Mouse (Mus musculus): ENCODE measurements at regions not wholly inside any gene's neighbourhood (a gene's known extent, or its start where the extent isn't known, plus 50 kb on each side); places are given as distances from the start of the nearest gene placed in this dataset.
"Not testable (repeated sequence)": the region's sequence is repeated elsewhere in the genome, so short reads cannot be mapped to it uniquely, and the experiment has no call there.

DNA sequence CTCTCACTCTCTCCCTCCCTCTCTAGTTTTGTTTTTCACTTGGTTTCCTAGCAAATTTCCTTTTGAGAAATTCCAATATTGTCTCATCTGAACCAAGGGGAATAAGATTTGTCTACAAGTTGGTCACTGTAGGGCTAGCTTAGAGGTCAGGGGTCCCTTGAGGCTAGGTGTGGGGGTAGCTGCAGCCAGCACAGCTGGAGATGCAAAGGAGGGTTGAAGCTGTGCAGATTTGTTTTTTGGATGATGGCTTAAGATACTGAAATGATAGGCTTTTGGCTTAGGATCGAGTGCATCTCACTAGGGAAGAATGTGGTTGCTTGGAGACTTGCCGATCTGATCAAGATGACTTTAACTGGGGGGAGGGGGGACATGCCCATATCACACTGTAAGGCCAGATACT is 88.3 kb upstream of the Tmem28 start:
- DNase-seq (ENCODE audit: low read depth, low spot score), result peak; percentile 61

- DNase-seq (ENCODE audit: low read depth, low spot score), result no peak
Measured at GRCm38 (mm10) chrX:99725101-99725500, 95.7 kb upstream of the Tmem28 start.

GRCm38 (mm10) chrX:99695366-99695765 is 125.5 kb upstream of the Tmem28 start:
- peak; percentile 21 for DNase-seq (ENCODE audit: low read depth, low spot score)

DNA sequence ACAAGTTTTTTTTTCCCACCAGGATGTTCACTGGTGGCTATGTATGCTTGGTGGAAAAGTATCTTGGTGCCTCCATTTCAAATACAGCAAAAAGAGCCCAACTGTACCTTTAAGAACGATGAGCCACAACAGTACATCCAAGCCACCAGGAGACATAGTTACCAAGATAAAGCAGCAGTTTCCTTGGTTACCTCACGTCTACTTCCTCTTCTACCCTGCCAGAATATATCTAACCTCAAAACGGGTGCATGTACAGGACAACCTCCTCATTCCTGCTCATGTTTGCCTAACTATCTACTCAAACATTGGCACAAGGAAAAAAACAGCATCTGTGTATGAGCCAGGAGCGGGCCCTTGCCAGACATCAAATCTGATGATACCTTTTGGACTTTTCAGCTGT is 129.8 kb upstream of the Tmem28 start:
- no peak for DNase-seq (ENCODE audit: low read depth, low spot score)

DNA sequence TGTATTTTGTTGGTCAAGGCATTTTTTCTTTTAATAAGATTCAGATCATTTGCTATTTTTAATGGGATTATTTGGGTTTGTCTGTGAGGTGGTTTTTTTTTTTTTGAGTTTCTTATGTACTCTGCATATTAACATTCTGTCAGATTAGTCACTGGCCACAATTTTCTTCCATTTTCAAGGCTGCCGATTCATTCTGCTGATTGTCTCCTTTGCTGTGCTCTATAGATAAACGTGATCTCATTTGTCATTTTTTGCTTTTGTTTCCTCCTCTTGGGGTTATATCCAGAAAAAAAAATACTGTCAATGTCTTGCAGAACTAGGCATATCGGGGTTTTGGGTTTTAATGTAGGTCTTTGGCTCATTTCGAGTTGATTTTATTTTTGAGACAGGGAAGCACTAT is 131.1 kb upstream of the Tmem28 start:
- no peak for DNase-seq (ENCODE audit: low read depth, low spot score)

- not testable (repeated sequence) for DNase-seq (ENCODE audit: low read depth, low spot score)
Measured at GRCm38 (mm10) chrX:99682491-99682890, 138.3 kb upstream of the Tmem28 start.

- DNase-seq (ENCODE audit: low read depth, low spot score), result no peak
Measured at GRCm38 (mm10) chrX:99667596-99667995, 153.2 kb upstream of the Tmem28 start.

DNA sequence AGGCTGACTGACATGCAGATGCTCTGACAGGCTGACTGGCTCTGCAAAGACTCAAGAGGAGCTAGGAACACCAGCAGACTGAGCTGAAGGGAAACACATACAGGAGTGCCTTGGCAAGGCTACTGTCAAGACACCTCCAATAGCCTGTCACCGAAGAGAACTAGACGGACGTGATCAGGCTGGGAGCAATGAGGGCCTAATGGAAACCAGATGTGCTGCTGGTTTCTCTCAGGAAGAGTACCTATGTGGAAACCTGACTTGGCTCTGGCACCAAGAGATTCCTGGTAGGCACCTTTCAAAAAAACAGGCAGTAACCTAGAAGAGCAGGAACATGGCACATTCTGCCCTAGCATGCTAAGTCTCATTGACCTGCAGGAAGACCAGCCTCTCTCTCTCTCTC is 158.3 kb upstream of the Tmem28 start:
- no peak for DNase-seq (ENCODE audit: low read depth, low spot score)

DNA sequence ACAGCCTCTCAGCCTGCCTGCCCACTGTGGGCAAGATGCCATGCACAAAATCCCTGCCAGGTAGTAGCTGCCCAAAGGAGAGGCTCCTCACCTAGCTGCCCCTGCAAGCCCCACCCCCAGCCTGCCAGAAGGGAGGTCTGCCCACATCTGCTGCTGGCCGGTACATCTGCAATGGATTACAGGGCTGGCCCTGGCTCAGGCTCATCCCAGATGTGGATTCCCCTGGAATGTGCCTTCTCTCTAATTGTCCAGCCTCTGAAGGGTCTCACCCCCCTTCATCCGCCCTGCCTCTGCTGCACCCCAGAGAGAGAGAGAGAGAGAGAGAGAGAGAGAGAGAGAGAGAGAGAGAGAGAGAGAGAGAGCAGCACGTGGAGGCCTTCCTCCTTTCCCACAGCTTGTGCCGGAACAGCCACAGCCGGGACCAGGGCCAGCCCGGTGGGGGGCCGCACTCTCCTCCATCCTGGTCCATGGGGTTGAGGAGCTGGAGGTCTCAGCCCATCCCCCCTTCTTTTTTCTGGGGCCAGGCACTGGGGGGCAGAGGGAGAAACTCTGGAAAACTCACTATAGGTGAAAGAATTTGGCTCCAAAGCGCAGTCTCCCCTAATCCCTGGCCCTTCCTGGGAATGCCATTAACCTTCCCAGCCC is 161.2 kb upstream of the Tmem28 start:
- DNase-seq (ENCODE audit: low read depth, low spot score), result peak; percentile 15

GRCm38 (mm10) chrX:99657790-99658451 is 162.9 kb upstream of the Tmem28 start:
- peak; percentile 29 for DNase-seq (ENCODE audit: low read depth, low spot score)

- DNase-seq (ENCODE audit: low read depth, low spot score), result no peak
Measured at GRCm38 (mm10) chrX:99656988-99657387, 163.8 kb upstream of the Tmem28 start.

GRCm38 (mm10) chrX:99632211-99632775 is 161.2 kb upstream of the Pja1 start:
- DNase-seq (ENCODE audit: low read depth, low spot score), result peak; percentile 10

DNA sequence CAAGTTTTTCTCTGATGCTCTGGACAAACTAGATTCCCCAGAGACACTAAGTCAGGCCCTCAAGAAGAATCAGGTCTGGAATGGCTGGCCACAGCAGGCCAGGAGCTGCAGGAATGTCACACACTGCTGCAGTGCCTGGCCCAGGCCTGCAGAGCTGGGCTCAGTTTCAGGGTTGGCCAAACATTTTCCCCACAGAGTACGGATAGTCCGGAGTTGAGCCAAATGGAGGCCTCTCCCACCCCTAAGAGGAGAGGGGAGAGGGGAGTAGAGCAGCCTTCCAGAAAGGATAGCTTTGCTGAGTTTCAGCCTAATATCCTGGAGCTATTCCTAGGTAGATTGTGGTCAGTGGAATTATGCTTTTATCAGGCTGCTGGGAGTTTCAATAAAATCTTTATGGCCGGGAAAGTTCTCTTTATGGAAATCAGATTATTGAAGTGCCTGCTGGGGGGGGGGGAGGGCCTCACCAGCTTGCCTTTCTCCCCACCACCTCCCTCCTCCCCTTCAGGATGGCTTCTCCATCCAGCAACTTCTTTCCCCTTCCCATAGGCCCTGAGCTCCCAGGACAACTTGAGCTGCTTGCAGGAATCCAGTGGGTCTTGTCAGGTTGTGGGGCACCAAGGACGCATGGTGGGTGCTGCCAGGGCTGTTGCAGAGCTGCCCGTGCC is 153.6 kb upstream of the Pja1 start:
- DNase-seq (ENCODE audit: low read depth, low spot score), result no peak

- DNase-seq (ENCODE audit: low read depth, low spot score), result no peak
Measured at GRCm38 (mm10) chrX:99612130-99612759, 141.2 kb upstream of the Pja1 start.

GRCm38 (mm10) chrX:99610096-99610495 is 139.0 kb upstream of the Pja1 start:
- no peak for DNase-seq (ENCODE audit: low read depth, low spot score)

DNA sequence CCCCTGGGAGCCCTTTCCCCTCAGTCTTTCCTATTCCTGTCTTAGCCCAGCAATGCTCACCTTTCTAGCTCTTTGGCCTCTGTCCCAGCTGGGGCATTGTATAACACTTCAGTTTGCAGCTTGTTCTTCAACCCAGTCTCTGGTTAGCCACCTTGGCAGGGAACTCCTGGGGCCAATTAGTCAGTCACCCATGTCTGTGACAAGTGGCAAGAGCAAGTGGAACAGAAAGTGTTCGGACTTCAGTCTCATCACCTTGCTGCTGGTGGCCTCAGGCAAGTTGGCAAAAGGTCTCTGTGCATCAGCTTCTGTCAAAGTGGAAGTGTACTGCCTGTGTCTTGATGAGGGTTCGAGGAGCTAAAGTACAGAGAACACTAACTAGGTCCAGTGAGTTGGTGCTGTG is 138.5 kb upstream of the Pja1 start:
- no peak for DNase-seq (ENCODE audit: low read depth, low spot score)

- no peak for DNase-seq (ENCODE audit: low read depth, low spot score)
Measured at GRCm38 (mm10) chrX:99608284-99608692, 137.2 kb upstream of the Pja1 start.

DNA sequence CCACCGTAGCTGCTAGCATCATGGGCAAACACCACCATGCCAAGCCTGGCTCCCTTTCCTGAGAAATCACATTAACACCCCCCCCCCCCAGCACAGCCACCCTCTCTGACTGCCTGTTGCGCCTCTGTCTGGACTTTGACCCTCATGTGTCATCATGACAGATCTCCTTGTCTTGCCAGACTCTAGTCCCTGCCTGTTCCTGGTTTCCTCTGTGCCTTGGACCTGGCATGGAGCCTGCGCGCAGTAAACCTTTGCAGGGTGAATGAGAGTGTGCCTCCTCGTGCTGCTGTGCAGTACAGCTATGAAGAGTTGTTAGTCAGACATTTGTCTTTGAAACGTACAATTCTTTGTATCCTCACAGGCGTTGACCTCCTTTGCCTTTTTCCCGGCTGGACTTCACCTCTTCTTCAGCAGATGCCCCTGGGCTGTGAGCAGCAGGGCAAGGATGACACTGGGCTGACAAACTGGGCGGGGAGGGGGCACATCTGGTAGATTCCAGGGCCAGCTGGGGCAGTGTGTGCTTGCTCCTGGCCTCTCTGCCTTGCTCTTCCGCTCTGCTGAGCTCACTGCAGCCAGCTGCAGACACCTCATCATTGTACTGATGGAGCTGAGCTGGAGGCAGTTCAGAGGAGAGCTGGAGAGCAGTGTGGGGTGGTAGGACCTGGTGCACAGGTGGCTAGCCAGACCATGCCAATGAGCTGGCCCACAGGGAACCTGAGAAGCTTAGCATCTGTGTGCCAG is 134.2 kb upstream of the Pja1 start:
- DNase-seq (ENCODE audit: low read depth, low spot score), result no peak

GRCm38 (mm10) chrX:99603714-99604113 is 132.6 kb upstream of the Pja1 start:
- DNase-seq (ENCODE audit: low read depth, low spot score), result no peak

- no peak for DNase-seq (ENCODE audit: low read depth, low spot score)
Measured at GRCm38 (mm10) chrX:99602268-99602885, 131.3 kb upstream of the Pja1 start.

- DNase-seq (ENCODE audit: low read depth, low spot score), result no peak
Measured at GRCm38 (mm10) chrX:99595493-99595892, 124.4 kb upstream of the Pja1 start.
